Mouse (Mus musculus): ENCODE measurements around the gene Gm10197.

DNA sequence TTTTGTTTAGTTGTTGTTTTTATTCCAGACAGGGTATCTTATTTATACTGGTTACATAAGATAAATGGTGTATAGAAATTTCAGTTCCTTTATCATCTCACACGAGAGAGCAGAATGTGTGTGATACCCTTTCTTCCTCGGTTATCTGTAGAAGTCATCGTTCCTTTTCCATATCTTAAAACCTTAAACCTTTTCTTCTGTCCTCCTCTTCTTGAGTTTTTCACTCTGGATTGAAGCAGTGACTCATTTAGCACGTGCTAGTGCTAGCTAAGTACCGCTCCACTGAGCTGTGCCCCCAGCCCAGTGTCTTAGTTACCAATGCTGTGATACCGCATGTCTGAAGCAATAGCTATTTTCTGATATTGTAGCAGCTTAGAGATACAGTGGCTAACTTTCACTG, 37.8 kb downstream of the Gm10197 start:
- TF ChIP-seq POLR2A (IDR thresholded peaks at IDR 0.05; ENCODE audit: insufficient read length, low read depth) = no peak
- TF ChIP-seq POLR2AphosphoS2 (IDR thresholded peaks at IDR 0.05; ENCODE audit: insufficient read length, low read depth) = no peak
- TF ChIP-seq USF1 (IDR thresholded peaks at IDR 0.05; ENCODE audit: low read depth) = no peak
- TF ChIP-seq MYOD1 (IDR thresholded peaks at IDR 0.05; ENCODE audit: control insufficient read depth in 1 of 3, insufficient read length in 2 of 3, low read depth in 2 of 3) = no peak
